Mouse (Mus musculus) kidney, embryonic 15.5 days (tissue): ENCODE data around the gene Hist1h1a. TPM values are rescaled to one million over a fixed set of nuclear protein-coding genes. Genes with fewer than 3 reads are reported as not detected.
A peak's percentile ranks its signal among the peaks of the same experiment; 100 is the strongest.
"Not testable (repeated sequence)": the region's sequence is repeated elsewhere in the genome, so short reads cannot be mapped to it uniquely, and the experiment has no call there.

Experiments
- ATAC-seq: fragments of 200-750 bp; cut with Nextera tagmentation; replicated peaks from 2 replicates; pipeline ENCODE4 v1.8.0; 2017; ENCODE audit warnings: moderate TSS enrichment; ENCODE audit not compliant: low FRiP score
- H3K27ac ChIP-seq: fragments of 300-500 bp; sonication (generic); 2 replicates; pipeline ENCODE4 v1.5.1; 2015; ENCODE audit warnings: mild to moderate bottlenecking, inconsistent platforms
- H3K27me3 ChIP-seq: fragments of 300-500 bp; sonication (generic); 2 replicates; pipeline ENCODE4 v1.6.1; 2015; ENCODE audit warnings: inconsistent platforms
- H3K36me3 ChIP-seq: fragments of 300-500 bp; sonication (generic); 2 replicates; pipeline ENCODE4 v1.6.1; 2015; ENCODE audit warnings: inconsistent platforms
- H3K4me1 ChIP-seq: fragments of 300-500 bp; sonication (generic); 2 replicates; pipeline ENCODE4 v1.6.1; 2015; ENCODE audit warnings: inconsistent platforms
- H3K4me2 ChIP-seq: fragments of 300-500 bp; sonication (generic); 2 replicates; pipeline ENCODE4 v1.6.1; 2015; ENCODE audit warnings: moderate library complexity, mild to moderate bottlenecking, inconsistent platforms
- H3K4me3 ChIP-seq: fragments of 300-500 bp; sonication (generic); replicated peaks from 2 replicates; pipeline ENCODE4 v1.5.1; 2015; ENCODE audit warnings: mild to moderate bottlenecking, inconsistent platforms
- H3K9ac ChIP-seq: fragments of 300-500 bp; sonication (generic); 2 replicates; pipeline ENCODE4 v1.6.1; 2015; ENCODE audit warnings: mild to moderate bottlenecking, inconsistent platforms
- H3K9me3 ChIP-seq: fragments of 300-500 bp; sonication (generic); replicated peaks from 2 replicates; pipeline ENCODE4 v1.6.1; 2016; ENCODE audit warnings: inconsistent platforms
- WGBS: fragments of 180-500 bp; shearing (Covaris S2); methylation state at CpG from one replicate; pipeline ENCODE4 v1.1.7; 2015; ENCODE audit warnings: mixed read lengths; 5-methylcytosine and 5-hydroxymethylcytosine counted together
- polyA plus RNA-seq: library from polyadenylated mRNA; unstranded; fragments of >200 nt; fragmentation: Nextera tagmentation; extraction: Ambion mirVana; gene quantifications from 2 replicates; pipeline ENCODE4 v1.2.1, GENCODE M21; 2015

The Hist1h1a gene
- polyA plus RNA-seq, 1 experiment from 2014 or later, result 3.1 TPM

GRCm38 (mm10) chr13:23763242-23763585, 252 bp upstream of the Hist1h1a start:
- H3K9me3 ChIP-seq, result no peaks in the 10 kb centered on the region
- under 1% methylated on average over 10 of the region's 10 CpGs for WGBS

GRCm38 (mm10) chr13:23764324-23765171, 1.1 kb downstream of the Hist1h1a start:
- ATAC-seq, result no peak
- WGBS, result 38% methylated on average over 12 of the region's 12 CpGs
- H3K4me2 ChIP-seq, result peak overlapping the region; percentile 85
- H3K27me3 ChIP-seq, result no peaks in the 10 kb centered on the region
- peak overlapping the region; percentile 76 for H3K9ac ChIP-seq
- H3K4me1 ChIP-seq, result peaks cover 27% of the 10 kb centered on the region
- peak overlapping the region; percentile 61 for H3K4me3 ChIP-seq
- H3K36me3 ChIP-seq, result no peaks in the 10 kb centered on the region
- peak overlapping the region; percentile 98 for H3K27ac ChIP-seq
- H3K9me3 ChIP-seq, result no peaks in the 10 kb centered on the region

More at GRCm38 (mm10) chr13:23763242-23763585, 252 bp upstream of the Hist1h1a start:
- no peaks in the 10 kb centered on the region for H3K27me3 ChIP-seq
- H3K4me3 ChIP-seq, result peak overlapping the region; percentile 61
- no peak for ATAC-seq
- H3K36me3 ChIP-seq, result no peaks in the 10 kb centered on the region
- H3K4me1 ChIP-seq, result peaks cover 27% of the 10 kb centered on the region
- H3K4me2 ChIP-seq, result peak overlapping the region; percentile 85
- peak overlapping the region; percentile 98 for H3K27ac ChIP-seq
- H3K9ac ChIP-seq, result peak overlapping the region; percentile 48; the same call in 1 of the 2 replicates

GRCm38 (mm10) chr13:23765172-23765513, 1.7 kb downstream of the Hist1h1a start:
- no peak for ATAC-seq
- no peak overlapping the region for H3K4me2 ChIP-seq
- H3K4me1 ChIP-seq, result peaks cover 23% of the 10 kb centered on the region
- no peaks in the 10 kb centered on the region for H3K9me3 ChIP-seq
- no peaks in the 10 kb centered on the region for H3K27me3 ChIP-seq
- peak overlapping the region; percentile 30; the same call in 1 of the 2 replicates for H3K27ac ChIP-seq
- 63% methylated on average over 1 of the region's 1 CpGs for WGBS
- H3K36me3 ChIP-seq, result no peaks in the 10 kb centered on the region
- H3K4me3 ChIP-seq, result no peak overlapping the region
- no peak overlapping the region for H3K9ac ChIP-seq

GRCm38 (mm10) chr13:23766772-23767171, 3.3 kb downstream of the Hist1h1a start:
- Histone ChIP-seq H3K4me1 (peaks cover 18% of the 10 kb centered on the region), H3K9ac (no peak overlapping the region), H3K27me3 (no peaks in the 10 kb centered on the region), H3K4me3 (no peak overlapping the region), H3K9me3 (no peaks in the 10 kb centered on the region), H3K4me2 (no peak overlapping the region), H3K36me3 (no peaks in the 10 kb centered on the region), H3K27ac (no peak overlapping the region)
- ATAC-seq, result no peak

GRCm38 (mm10) chr13:23768834-23769397, 5.5 kb downstream of the Hist1h1a start:
- H3K36me3 ChIP-seq, result no peaks in the 10 kb centered on the region
- no peaks in the 10 kb centered on the region for H3K9me3 ChIP-seq
- WGBS, result 52% methylated on average over 5 of the region's 5 CpGs
- no peaks in the 10 kb centered on the region for H3K27me3 ChIP-seq
- no peak for ATAC-seq
- H3K4me1 ChIP-seq, result peaks cover 18% of the 10 kb centered on the region
- no peak overlapping the region for H3K4me2 ChIP-seq
- H3K9ac ChIP-seq, result no peak overlapping the region
- H3K4me3 ChIP-seq, result no peak overlapping the region
- H3K27ac ChIP-seq, result no peak overlapping the region

- not testable (repeated sequence) for H3K9ac ChIP-seq, H3K27ac ChIP-seq, H3K27me3 ChIP-seq, H3K4me2 ChIP-seq, ATAC-seq, H3K36me3 ChIP-seq, H3K4me3 ChIP-seq, H3K9me3 ChIP-seq
- H3K4me1 ChIP-seq, result peaks cover 11% of the 10 kb centered on the region
- WGBS, result 77% methylated on average over 2 of the region's 2 CpGs
Observed at GRCm38 (mm10) chr13:23769613-23770012, 6.1 kb downstream of the Hist1h1a start, which contains the start of gene Trim38. Trim38 (plus strand) TSS chr13:23769913.

- peak; percentile 93 for ATAC-seq
- Histone ChIP-seq H3K36me3 (no peaks in the 10 kb centered on the region), H3K4me2 (peak overlapping the region; percentile 46), H3K9me3 (no peaks in the 10 kb centered on the region), H3K9ac (no peak overlapping the region), H3K27ac (no peak overlapping the region), H3K4me3 (peak overlapping the region; percentile 15; the same call in 1 of the 2 replicates), H3K27me3 (no peaks in the 10 kb centered on the region), H3K4me1 (peaks cover 7% of the 10 kb centered on the region)
- WGBS, result 26% methylated on average over 21 of the region's 21 CpGs
Observed at GRCm38 (mm10) chr13:23772561-23773313, 9.3 kb downstream of the Hist1h1a start.

- no peaks in the 10 kb centered on the region for H3K27me3 ChIP-seq
- H3K4me1 ChIP-seq, result no peaks in the 10 kb centered on the region
- no peak for ATAC-seq
- no peaks in the 10 kb centered on the region for H3K9me3 ChIP-seq
- H3K4me3 ChIP-seq, result no peak overlapping the region
- no peaks in the 10 kb centered on the region for H3K36me3 ChIP-seq
- H3K9ac ChIP-seq, result no peak overlapping the region
- H3K4me2 ChIP-seq, result no peak overlapping the region
- H3K27ac ChIP-seq, result no peak overlapping the region
- WGBS, result 93% methylated on average over 7 of the region's 7 CpGs
Observed at GRCm38 (mm10) chr13:23778339-23778738, 14.9 kb downstream of the Hist1h1a start.

- no peak overlapping the region for H3K4me2 ChIP-seq
- H3K27ac ChIP-seq, result no peak overlapping the region
- WGBS, result 88% methylated on average over 4 of the region's 4 CpGs
- H3K4me1 ChIP-seq, result no peaks in the 10 kb centered on the region
- no peak overlapping the region for H3K4me3 ChIP-seq
- no peaks in the 10 kb centered on the region for H3K36me3 ChIP-seq
- H3K9ac ChIP-seq, result no peak overlapping the region
- H3K27me3 ChIP-seq, result no peaks in the 10 kb centered on the region
- no peaks in the 10 kb centered on the region for H3K9me3 ChIP-seq
- ATAC-seq, result no peak
Observed at GRCm38 (mm10) chr13:23779025-23779424, 15.6 kb downstream of the Hist1h1a start.

- ATAC-seq, result no peak
- Histone ChIP-seq H3K9ac (no peak overlapping the region), H3K4me3 (no peak overlapping the region), H3K9me3 (no peaks in the 10 kb centered on the region), H3K27me3 (no peaks in the 10 kb centered on the region), H3K4me1 (no peaks in the 10 kb centered on the region), H3K4me2 (no peak overlapping the region), H3K36me3 (no peaks in the 10 kb centered on the region), H3K27ac (no peak overlapping the region)
- WGBS, result 45% methylated on average over 2 of the region's 2 CpGs
Observed at GRCm38 (mm10) chr13:23792520-23792919, 29.1 kb downstream of the Hist1h1a start.

- no peak overlapping the region for H3K9ac ChIP-seq
- no peaks in the 10 kb centered on the region for H3K36me3 ChIP-seq
- H3K27me3 ChIP-seq, result no peaks in the 10 kb centered on the region
- no peak overlapping the region for H3K4me3 ChIP-seq
- no peak overlapping the region for H3K27ac ChIP-seq
- H3K9me3 ChIP-seq, result no peaks in the 10 kb centered on the region
- 0 out of 2 replicates have a peak, but pooled peaks cover 5% of the 10 kb centered on the region for H3K4me1 ChIP-seq
- WGBS, result 58% methylated on average over 5 of the region's 5 CpGs
- ATAC-seq, result no peak
- H3K4me2 ChIP-seq, result no peak overlapping the region
Observed at GRCm38 (mm10) chr13:23799405-23799804, 35.9 kb downstream of the Hist1h1a start.

- Histone ChIP-seq H3K9me3 (no peaks in the 10 kb centered on the region), H3K27me3 (no peaks in the 10 kb centered on the region), H3K4me3 (no peak overlapping the region), H3K27ac (no peak overlapping the region), H3K4me1 (0 out of 2 replicates have a peak, but pooled peaks cover 3% of the 10 kb centered on the region), H3K9ac (no peak overlapping the region), H3K36me3 (no peaks in the 10 kb centered on the region), H3K4me2 (no peak overlapping the region)
- ATAC-seq, result no peak
- 81% methylated on average over 2 of the region's 2 CpGs for WGBS
Observed at GRCm38 (mm10) chr13:23804532-23804931, 41.1 kb downstream of the Hist1h1a start.
